Mouse (Mus musculus): Measurements from ENCODE around the gene Mmp12.

DNA sequence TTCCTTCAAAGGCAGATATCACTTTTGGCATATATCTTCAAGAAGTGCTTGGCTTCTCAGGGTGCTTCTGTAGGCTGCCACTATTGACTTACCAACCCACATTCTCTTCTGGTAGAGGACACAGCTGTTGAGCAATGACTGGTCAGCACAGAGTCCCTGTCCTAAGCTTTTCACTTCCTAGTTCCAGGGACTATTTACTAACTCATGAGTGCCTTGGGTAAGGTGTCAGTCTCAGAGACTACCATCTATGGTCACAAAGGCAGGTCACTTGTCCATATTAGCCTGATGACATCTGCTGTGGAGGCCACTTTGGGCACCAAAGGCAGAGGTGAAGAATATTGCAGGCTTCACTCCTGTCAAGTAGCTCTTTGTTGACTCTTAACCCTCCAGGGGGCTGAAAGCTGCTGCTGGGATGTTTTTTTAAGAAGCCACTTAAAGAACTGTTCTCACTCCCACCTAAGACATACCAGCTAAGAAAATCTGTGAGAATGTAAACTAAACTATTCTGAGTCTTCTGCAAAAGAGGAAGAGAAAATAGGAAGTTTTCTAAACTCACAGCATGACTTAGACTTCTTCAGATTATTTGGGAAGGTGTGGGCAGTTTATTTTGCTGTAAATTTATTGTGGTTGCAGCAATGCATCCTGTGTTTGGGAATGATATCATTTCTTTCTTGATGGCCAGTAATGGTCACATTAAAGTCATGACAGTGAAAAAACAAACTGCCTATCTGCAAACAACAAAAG, 7.3 kb upstream of the Mmp12 start:
- TF ChIP-seq CTCF (conservative IDR thresholded peaks at IDR 0.05; ENCODE audit: low read length), result no peak
- no peak for TF ChIP-seq POU5F1 (IDR thresholded peaks at IDR 0.05; ENCODE audit: borderline replicate concordance, low read length)
